Mouse (Mus musculus) gastrocnemius, adult 2 months (tissue): ENCODE measurements around the gene Scrn3. TPM values are rescaled to one million over a fixed set of nuclear protein-coding genes. Genes with fewer than 3 reads are reported as not detected.

Experiments used
- DNase-seq: peaks from one replicate; pipeline ENCODE4 v3.0.0; 2022
- H3K27ac ChIP-seq: fragments of 200-600 bp; 2 replicates; pipeline ENCODE4 v1.8.1; 2022; ENCODE audit warnings: mild to moderate bottlenecking
- H3K4me3 ChIP-seq: fragments of 200-600 bp; 2 replicates; pipeline ENCODE4 v1.8.1; 2022; ENCODE audit warnings: mild to moderate bottlenecking, moderate library complexity
- CTCF ChIP-seq: fragments of 200-600 bp; IDR thresholded peaks from 2 replicates; pipeline ENCODE4 v1.8.1; 2022; ENCODE audit warnings: antibody characterized with exemption, mild to moderate bottlenecking, moderate library complexity
- intact Hi-C: fragments of 180-260 bp; cut with DNase I; formaldehyde crosslinking; loops from one replicate; pipeline ENCODE4 v1.15.1; 2025
- total RNA-seq, 2 experiments: library from RNA; stranded (reverse); gene quantifications; 2 replicates each; pipeline ENCODE4 v1.2.3; 2021

The Scrn3 gene
- total RNA-seq, 2 experiments from 2014 or later, result 50.4 to 51.0 TPM

- no peak for DNase-seq
- intact Hi-C loops, result no loop called here
- no peak overlapping the region for H3K4me3 ChIP-seq
- no peak overlapping the region for H3K27ac ChIP-seq
- no peak for TF ChIP-seq CTCF
These were observed 42.3 kb upstream of the Scrn3 start for GRCm38 (mm10) chr2:73270071-73270592.

- intact Hi-C loops, result no loop called here
- peak; percentile 42 for DNase-seq
- no peak for TF ChIP-seq CTCF
- Histone ChIP-seq H3K27ac (no peak overlapping the region), H3K4me3 (no peak overlapping the region)
These were observed 41.6 kb upstream of the Scrn3 start for GRCm38 (mm10) chr2:73270593-73271458.

DNA sequence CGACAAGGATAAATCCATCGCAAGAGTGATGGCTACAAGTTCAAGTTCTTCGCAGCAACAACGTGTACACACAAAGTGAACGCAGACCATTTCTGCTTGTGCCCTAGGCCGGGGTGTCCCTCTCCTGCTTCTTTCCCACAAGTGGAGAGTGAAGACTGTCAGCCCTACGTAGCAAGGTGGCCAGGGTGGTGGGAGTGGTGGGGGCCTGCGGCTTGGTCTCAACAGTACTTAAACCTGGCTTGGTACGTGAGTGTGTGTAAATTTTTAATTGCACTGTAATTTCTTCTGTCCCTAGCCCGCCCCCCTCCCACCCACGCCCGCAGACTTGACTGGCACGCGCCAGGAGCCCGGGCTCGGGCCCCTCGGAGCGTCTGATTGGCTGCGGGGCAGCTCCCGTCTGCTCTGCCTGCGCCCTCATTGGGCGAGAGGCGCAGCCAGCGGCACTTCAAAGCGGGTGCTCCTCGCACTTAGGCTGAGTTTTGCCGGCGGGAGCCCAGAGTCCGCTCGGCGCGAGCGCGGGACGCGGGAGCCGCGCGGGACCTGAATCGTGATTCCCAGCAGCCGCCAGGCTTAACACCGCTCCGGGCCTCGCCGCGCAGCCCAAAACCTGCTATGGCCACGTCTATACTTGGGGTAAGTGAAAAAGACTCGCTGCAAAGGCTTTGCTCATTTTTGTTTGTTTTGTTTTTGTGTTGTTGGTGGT is 40.8 kb upstream of the Scrn3 start, which contains the start of gene Sp9:
Sp9 (plus strand) TSS at position 467 of the 703 bp plus-strand sequence.
- Histone ChIP-seq H3K4me3 (peak within 1 kb of the TSS; percentile 64), H3K27ac (no peak within 1 kb of the TSS)
- intact Hi-C loops, result no loop called here
- TF ChIP-seq CTCF, result no peak
- peak; percentile 58 for DNase-seq

- peak overlapping the region; percentile 64 for H3K4me3 ChIP-seq
- no peak for DNase-seq
- no peak for TF ChIP-seq CTCF
- intact Hi-C loops, result no loop called here
- H3K27ac ChIP-seq, result no peak overlapping the region
These were observed 39.8 kb upstream of the Scrn3 start for GRCm38 (mm10) chr2:73272351-73273248.

- intact Hi-C loops, result no loop called here
- TF ChIP-seq CTCF, result no peak
- peak; percentile 33 for DNase-seq
- peak overlapping the region; percentile 64 for H3K4me3 ChIP-seq
- H3K27ac ChIP-seq, result no peak overlapping the region
These were observed 38.9 kb upstream of the Scrn3 start for GRCm38 (mm10) chr2:73273249-73274118.

GRCm38 (mm10) chr2:73274119-73274920 is 38.1 kb upstream of the Scrn3 start:
- peak overlapping the region; percentile 64 for H3K4me3 ChIP-seq
- H3K27ac ChIP-seq, result no peak overlapping the region
- TF ChIP-seq CTCF, result no peak
- intact Hi-C loops, result no loop called here
- DNase-seq, result peak; percentile 57

DNA sequence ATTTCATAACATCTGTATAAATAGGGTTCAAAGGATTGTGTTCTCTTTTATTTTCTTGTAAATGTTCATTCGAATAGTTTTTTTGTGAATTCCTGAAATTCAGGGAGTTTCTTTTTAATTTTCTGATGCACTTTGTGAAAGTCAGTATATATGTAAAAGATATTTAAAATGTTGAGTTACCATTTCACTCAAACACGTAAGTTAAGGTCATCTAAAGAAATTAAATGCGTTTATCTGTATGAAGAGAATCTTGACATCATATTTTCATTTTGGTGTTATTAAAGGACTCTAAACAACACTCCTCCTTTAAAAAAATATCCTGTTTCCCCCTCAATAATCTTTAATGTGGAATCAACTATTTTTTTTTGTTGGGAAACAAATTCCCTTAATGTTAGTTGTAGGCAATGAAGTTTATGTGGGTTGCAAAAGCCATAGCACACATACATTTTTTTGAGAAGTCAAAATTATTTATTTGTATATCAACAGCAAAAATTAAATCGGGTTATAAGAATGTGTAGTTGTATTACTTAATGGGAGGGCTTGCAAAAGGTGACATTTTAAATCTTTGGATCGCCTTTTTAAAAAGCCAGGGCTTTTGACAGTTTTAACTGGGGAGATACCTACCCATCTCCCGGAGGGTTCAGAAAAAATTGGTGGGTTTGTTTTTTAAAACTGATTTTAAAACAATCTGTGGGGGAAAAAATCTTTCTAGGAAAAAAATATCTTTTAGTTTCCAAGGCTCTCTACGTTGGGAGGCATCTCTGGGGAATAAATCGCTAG is 37.0 kb upstream of the Scrn3 start:
- Histone ChIP-seq H3K4me3 (no peak overlapping the region), H3K27ac (no peak overlapping the region)
- no peak for DNase-seq
- no peak for TF ChIP-seq CTCF
- intact Hi-C loops, result loop anchor here (5.0 kb wide), 4 partner anchors 58 to 1738 kb away; partner anchors contain the start of genes Ola1 and Sp3

DNA sequence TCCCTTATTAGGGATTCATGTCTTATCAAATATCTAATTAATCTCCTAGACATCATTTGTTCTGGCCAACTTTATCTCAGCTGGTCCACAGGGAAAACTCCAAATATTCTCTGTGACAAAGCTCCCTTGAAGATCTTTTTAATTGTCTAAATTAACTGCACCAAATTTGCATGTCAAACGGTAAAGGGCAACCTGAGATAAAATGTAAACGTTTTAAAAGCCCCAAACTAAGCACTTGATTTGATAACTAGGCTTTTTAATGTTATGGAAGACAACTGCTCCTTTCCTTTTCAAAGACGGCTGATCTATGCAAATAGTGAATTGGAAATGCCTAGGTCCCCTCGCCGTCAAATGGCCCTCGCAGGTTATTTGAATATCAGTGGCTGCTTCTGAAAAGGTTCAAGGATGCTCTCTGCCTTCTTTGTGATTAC is 36.2 kb upstream of the Scrn3 start:
- no peak overlapping the region for H3K27ac ChIP-seq
- intact Hi-C loops, result loop anchor here (5.0 kb wide), 4 partner anchors 59 to 1739 kb away; partner anchors contain the start of genes Ola1 and Sp3

GRCm38 (mm10) chr2:73277021-73277708 is 35.2 kb upstream of the Scrn3 start:
- no peak for TF ChIP-seq CTCF
- Histone ChIP-seq H3K4me3 (no peak overlapping the region), H3K27ac (no peak overlapping the region)
- intact Hi-C loops, result loop anchor here (5.0 kb wide), 4 partner anchors 60 to 1740 kb away; partner anchors contain the start of genes Ola1 and Sp3
- DNase-seq, result no peak

More for the DNA sequence above, 36.2 kb upstream of the Scrn3 start:
- no peak for DNase-seq
- no peak overlapping the region for H3K4me3 ChIP-seq
- TF ChIP-seq CTCF, result no peak
